20 mouse cellular contexts compared by ENCODE assay signal in genomic region chr9:46168802-46169201, GRCm38 (mm10). TPM values are rescaled to one million over a fixed set of nuclear protein-coding genes. Genes with fewer than 3 reads are reported as not detected.
"Had no signal": no experiment of that assay in that cellular context is flagged by ENCODE, and none has a peak within 500 bp of the region (broad histone marks: within the 10 kb centered on the region; RNA-seq: fewer than 3 reads in every experiment).

No protein-coding gene starts in this region.

- H3K4me3 ChIP-seq: kidney, embryonic 15.5 days; neural tube, embryonic 12.5 days; neural tube, embryonic 15.5 days; stomach, embryonic 15.5 days had no signal

- H3K27me3 ChIP-seq: kidney, embryonic 15.5 days; neural tube, embryonic 12.5 days; neural tube, embryonic 15.5 days; stomach, embryonic 15.5 days had no signal

- DNase-seq: kidney, adult 8-10 months; kidney, postnatal 10 days; kidney, postnatal 36 days; liver, postnatal 0 days; lung, embryonic 14.5 days; lung, postnatal 10 days; lung, postnatal 4 days; midbrain, embryonic 14.5 days; right cerebral cortex, adult 18-20 months; right cerebral cortex, postnatal 14 days; right cerebral cortex, postnatal 4 days; thymus, postnatal 25 days had no signal

- H3K4me1 ChIP-seq: neural tube, embryonic 12.5 days; stomach, embryonic 15.5 days had no signal

- ATAC-seq: liver, postnatal 0 days had no signal

- H3K27ac ChIP-seq: kidney, embryonic 15.5 days; liver, embryonic 14.5 days; neural tube, embryonic 12.5 days; neural tube, embryonic 15.5 days; stomach, embryonic 15.5 days had no signal

RNA-seq across cellular contexts. Expression of gene Apoa1, which starts 59.6 kb away (rescaled TPM):
- total RNA-seq: left cerebral cortex, postnatal 25 days; megakaryocyte progenitor cell, adult 5-6 weeks; megakaryocyte-erythroid progenitor cell, adult 5-6 weeks had no signal
